Mouse (Mus musculus) MN1 (cell line): ENCODE results near the gene Cdk19.
A peak's percentile ranks its signal among the peaks of the same experiment; 100 is the strongest.
"Not testable (repeated sequence)": the region's sequence is repeated elsewhere in the genome, so short reads cannot be mapped to it uniquely, and the experiment has no call there.

Source experiments
- DNase-seq: peaks from one replicate; pipeline ENCODE4 v3.0.0-alpha.2; 2016; ENCODE audit warnings: low spot score

The Cdk19 gene

DNA sequence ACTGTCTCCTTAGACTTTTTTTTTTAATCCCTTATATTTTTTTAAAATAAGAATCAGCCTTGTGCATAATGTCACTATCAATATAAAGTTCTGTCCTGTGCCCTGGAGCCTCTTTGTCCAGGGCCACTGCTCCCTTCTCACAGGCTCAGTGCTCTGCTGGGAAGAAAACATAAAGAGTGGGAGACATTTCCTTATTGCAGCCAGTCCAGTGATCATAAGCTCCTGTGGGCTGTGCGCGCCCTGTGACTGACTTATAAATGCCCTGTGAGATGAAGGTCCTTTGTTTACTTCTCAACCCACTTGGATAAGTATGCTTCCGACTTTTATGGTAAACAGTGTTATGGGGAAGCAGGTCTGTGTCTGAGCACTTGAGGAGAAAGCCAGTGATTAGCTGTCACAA is 142.2 kb downstream of the Cdk19 start:
- no peak for DNase-seq

DNA sequence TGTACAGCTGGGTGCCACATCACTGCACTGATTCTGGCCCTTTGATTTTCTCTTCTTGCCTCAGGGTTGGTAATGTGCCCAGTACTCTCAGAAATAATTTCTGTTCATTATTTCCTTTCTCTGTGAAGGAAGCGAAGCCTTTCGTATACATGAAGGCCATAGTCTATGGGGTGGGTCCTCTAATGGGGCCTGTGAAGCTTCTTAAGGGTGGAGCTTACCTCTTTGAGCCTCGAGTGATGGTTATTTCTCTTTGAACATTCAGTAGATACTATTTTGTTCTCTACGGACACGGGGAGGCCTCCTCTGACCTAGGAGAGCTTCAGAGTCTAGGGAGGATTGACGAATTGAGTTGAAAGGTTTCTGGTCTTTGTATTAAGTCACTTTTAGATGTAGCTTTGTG is 142.9 kb downstream of the Cdk19 start:
- DNase-seq = no peak

DNA sequence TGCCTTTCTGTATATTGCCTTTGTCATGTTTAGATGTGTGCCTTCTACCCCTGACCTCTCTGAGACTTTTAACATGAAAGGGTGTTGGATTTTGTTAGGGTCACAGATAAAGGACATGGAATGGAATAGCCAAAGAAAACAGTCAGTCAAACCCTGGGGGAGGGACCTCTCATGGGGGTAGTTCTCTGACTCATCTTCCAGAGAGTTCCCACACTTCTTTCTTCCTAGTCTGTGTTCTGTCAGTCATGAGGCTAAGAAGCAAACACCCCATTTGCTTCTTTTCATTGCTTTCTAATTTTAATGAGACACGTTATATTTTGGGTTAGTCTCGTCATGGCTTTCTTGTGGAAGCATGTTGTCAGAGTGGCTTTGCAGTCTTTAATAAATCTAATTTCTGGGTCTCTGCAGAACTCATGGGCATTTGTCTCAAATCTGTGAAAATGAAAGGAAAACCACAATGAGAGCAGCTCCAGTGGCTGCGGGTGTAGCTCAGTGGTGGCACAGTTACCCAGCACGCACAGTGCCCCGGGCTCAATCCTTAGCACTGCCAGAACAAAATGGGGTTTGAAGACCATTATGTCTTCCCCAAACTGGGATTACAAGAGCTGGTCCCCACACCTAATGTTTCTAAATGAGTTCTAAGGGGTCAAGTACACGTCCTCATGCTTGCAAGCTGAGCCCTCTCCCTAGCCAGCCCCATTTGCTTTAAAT is 149.9 kb downstream of the Cdk19 start:
- DNase-seq = no peak

DNA sequence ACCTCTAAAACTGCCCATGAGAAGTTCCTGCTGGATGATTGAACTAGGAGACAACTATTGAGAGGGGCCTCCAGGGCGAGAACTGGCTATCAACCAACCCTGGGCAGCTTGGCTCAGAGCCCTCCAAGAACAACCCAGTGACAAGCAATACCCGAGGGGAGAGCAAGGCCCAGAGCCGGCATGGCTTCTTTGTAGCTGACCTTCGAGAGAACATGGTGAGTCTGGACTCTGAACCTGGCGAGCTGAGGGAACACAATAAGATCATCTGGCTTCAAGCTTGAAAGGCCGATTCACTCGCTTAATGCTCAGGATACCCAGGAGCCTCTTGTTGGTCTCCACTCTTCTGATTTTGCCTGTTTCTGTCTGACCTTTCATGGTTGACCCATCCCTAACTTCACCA is 151.8 kb downstream of the Cdk19 start:
- no peak for DNase-seq

DNA sequence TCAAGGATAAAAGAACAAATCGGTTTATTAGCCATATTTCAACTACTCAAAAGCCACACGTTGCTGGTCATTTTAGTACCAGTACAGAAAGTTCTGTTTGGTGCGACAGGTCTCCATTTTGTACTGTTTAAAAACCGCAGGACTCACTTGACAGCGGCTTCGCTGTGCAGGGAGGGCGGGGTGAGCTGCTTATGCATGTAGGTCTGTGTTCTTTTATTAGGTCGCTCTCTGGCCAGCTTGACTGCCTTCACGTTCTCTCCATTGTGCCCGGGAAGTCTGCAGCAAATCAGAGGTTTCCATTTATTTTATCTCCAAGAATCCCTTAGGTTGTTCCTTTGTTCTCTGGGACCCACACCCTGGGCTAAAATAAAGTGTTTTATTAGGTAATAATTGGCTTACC is 152.4 kb downstream of the Cdk19 start:
- DNase-seq = no peak

DNA sequence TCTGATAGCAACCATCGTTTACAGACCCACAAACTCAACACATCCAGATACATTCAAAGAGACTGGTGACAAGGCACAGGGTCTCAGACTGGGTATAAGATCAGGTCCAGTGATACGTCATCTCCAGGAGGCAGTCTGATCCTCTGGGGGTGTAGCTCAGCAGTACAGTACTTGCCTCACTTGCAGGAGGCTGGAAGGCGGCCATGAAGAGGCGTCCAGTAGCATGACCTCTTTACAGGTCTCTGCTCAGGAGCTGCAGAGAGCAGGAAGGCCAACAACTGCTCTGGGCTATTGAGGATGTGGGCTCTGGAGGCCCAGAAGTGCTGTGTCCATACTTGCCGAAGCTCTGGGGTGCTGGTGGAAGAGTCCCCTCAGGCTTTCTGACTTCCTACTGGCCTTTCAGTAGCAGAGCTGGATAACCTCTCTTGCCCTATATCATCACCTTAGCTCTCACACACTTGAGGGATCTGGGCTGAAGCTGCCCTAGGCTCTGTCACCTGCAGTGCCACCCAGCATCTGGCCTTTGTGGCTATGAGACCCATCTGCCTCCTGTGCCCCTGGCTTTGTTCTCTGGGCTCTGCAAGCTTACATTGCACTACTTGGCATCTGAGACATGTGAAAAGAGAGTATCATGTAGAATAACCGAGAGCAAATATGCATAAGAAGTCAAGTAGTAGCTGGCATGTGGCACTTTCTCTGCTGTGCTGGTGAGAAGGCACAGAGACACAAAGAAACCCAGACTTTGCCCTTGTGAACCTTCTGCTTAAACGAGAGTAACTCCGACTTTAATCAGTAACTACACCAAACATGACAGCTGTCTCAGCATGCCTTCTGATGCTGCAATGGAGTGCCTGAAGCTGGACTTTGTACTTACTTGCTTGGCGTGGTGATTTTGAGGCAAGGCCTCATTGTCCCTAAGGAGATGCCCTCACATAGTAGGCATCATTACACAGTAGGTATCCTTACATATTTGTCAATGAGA is 155.1 kb downstream of the Cdk19 start:
- DNase-seq = no peak

DNA sequence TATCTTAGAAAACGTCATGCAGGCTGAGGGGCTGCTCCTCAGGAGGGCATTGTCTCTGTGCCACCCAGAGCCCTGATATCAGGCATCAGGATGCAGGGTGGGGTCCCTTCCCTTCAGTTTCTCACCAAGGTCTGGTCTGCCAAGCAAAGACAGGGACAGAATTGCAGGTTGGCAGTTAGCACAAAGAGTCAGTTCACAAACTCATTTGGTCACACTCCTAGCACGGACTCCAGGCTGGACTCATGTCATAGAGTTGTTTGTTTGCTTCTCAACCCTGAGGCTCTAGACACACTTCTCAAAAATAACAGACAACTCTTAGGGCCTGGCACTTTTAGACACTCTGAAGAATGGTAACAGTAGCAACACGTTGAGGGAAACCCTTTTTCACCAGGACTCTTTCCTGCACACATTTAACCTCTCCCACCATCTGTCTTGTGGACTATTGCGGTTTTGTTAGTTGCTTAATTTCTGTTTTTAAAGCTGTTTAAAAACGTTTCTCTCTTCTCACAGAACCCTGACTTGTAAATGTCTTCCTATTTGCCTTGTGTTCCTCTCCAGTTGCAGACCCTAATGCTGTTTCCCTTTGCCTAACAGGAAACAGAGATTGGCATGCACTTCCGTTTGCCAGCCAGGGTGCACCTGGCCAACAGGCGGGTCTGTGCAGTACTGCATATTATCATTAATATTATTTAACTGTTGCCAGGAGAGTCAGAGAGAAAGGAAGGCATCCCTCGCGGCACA is 158.1 kb downstream of the Cdk19 start:
- DNase-seq = no peak

DNA sequence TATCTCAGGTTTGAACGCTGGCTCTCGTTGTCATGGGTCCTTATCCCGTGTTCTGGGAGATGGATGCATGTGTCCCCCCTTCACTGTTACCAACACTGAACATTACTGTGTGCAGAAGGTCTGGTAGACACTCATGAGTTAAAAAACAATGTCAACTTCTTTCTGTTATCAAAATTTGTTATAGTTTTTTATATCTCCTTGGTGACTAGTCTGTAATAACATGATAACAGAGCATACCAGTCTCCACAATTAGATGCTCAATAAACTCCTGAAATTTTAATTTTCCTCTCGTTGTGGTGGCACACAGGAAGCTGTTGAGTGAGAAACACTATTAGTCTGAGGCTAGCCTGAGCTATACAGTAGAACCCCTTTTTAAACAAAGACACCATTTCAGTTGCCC is 159.1 kb downstream of the Cdk19 start:
- DNase-seq = no peak

DNA sequence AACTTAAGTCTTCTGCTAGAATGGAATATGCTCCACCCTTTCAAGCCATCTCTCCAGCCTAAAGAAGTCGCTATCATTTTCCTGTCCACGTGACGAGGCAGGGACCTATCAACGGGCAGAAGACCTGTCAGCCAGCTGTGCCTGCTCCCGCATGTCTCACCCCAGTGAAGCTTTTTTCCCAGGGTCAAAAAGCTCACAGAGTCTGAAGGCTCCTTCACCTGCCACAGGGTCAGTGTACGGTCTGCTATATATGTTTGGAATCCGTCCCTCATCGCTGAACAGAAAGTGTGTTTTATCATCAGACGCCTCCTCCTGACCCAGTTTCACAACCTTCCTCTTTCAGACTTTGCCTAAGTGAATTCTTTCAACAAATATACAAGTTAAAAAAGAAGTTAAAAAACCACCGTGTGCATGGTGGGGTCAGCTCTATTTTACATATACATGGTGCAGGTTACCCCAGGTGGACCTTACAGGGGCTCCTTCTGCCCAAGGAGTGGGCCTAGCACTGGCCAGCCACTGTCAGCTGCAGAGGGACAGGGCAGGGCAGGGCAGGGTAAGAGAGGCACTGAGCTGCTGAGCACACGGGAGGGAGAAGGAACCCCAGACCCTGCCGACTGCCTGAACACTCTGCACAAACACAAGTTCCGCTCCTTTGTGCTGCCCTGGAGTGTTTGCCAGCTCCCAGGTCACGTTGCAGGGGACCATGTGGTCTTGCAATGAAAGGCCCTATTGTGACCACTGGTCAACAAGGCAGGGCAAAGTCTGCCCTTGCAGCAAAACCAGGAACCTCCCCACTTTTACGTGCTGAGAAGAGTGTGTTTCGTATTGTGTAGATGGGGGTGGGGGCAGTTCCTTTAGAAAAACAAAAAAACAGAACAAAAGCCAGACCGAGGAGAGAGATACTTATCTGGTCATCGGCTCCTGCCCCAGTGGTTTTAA is 160.2 kb downstream of the Cdk19 start:
- peak; percentile 40 for DNase-seq

DNA sequence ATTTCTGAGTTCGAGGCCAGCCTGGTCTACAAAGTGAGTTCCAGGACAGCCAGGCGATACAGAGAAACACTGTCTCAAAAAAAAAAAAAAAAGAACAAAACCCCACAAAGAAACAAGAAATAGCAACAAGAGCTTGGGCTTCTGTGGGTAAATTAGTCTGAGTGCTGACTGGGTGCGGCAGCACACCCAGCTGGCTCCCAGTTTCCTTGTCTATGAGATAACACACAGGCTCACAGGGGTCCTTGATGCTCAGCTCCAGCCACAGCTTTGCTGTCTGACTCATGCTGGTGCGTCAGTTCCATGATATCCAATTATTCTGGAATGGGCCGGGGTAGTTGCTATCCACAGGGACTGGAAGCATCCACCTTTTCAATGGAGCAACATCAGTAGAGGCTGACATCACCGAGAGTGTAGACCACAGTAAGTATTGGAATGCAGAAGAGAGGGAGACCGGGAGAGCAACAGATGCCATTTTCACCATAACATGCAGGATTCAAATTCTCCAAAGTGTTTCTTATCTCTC is 161.4 kb downstream of the Cdk19 start:
- no peak for DNase-seq

DNA sequence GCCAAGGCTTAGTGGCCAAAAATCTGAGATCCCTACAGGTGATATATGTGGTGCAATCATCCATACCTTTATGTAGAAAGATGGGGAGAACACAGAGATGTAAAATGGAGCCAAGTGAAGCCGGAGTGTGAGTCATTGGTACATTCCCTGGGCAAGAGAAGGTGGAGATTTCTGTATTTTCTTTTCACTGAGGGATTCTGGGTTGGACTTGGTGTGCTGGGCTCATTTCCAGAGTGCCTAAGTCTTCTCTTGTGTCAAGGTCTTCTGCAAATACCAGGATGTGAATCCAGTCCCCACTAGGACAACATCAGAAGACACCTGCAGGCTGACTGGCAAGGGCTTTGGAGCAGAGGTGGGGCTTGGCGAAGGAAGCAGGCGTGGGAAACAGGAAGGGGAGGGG is 163.4 kb downstream of the Cdk19 start:
- DNase-seq = no peak

DNA sequence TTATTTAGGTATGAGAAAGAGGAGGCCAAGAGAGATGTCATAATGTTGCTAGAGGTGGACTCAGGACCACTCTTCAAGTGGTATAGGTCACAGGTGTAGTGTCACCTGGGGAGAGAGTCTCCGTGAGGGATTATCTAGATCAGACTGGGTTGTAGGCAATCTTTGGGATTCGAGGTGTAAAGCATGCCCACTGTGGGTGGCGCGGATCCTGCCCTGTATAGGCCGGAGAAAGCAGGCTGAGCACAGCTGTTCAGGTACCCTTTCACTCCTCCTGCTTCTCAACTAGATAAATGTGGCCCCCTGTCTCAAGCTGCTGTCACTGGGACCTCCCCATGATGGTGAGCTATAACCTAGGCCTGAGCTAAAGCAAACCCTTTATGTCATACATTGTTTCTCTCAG is 171.0 kb downstream of the Cdk19 start:
- no peak for DNase-seq

DNA sequence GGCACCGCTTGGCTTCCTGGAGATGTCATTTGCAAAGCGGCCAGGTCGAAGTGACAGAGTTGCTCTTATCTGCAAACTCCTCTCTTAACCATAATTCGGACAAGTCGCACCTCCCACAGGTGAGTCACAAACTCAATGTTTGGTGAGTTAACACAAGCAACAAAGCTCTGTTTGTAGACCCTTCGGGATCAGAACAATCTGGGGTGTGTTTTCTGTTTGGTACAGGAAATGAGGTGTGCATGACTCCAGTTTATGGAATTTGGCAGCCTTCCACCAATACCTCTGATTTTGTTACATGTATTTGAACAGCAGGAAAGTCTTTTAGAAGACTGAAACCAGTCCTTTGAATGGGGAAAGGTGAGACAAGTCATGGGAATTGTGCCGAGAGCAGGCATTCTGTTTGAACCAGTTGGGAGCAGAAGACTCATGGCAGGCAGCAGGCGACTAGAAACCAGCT is 171.9 kb downstream of the Cdk19 start:
- DNase-seq = no peak

DNA sequence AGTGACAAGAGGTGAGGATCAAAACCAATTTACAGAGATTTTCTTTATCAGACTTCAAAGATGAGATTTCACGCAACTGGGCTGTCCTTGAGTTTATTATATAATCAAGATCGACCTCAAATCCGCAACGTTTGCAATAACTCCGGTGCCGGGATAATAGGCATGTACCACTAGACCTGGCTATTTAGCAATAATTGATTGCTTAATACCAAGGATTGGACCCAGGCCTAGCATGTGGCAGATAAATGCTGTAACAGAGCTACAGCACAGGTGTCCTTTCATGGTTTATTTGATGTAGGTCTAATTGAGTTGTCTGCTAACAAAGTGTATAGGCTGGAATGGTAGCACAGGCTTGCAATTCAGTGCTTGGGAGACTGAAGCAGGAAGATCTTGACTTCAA is 172.8 kb downstream of the Cdk19 start:
- DNase-seq = no peak

DNA sequence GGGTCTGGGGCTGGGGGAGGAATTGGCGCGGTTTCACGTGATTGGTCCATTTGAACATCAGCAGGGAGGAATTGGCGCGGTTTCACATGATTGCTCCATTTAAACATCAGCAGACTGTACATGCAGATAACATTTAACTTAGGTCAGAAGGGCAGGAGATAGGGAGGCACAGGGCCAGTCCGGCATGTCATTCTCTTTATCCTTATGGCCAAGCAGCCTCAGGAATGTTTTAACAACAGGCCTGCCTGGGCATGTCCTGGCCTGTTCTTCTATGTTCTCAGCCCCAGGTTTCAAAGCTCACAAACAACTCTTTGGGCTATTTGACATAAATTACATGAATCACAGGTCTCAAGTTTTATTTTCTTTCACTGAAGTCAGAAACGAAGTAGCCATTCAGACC is 173.6 kb downstream of the Cdk19 start:
- DNase-seq = not testable (repeated sequence)

DNA sequence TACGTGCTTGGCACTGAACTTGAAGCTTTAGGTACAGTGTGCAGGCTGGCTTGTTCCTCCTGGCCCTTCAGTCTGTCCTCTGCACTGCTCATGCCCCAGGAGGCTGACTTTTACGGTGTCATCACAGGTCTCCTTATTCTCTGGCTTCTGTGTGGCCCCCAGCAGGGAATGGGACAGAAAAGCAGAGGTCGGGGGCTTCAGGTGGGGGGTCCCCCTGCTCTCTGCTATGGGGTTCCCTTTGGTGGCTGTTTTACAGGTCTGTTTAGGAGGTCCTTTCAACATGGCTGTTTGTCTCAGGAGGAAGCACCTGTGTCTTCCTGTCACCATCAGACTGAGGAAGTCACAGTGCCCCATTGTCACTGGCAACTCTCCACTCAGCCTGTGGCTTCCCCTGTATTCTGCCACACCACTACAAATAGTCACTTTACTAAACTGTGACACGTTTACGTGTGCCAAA is 175.9 kb downstream of the Cdk19 start:
- no peak for DNase-seq

DNA sequence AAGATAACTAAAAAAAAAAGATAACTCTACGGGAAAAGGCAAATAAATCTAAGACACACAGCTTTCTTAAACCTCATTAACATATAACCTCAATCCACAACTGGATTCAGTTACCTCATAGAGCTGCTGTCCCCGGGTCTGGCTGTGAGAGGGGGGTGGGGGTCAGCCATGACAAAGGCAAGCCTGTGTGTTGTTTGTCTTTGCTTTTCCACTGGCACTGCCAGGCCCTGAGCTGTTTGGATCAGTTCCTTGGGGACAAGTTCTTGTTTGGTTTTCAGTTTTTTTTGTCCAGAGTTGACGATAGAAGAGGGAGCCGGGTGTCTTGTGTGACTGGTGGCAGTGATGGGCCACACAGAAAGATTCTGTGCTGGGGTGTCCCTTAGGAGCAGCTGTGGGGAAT is 177.1 kb downstream of the Cdk19 start:
- no peak for DNase-seq

DNA sequence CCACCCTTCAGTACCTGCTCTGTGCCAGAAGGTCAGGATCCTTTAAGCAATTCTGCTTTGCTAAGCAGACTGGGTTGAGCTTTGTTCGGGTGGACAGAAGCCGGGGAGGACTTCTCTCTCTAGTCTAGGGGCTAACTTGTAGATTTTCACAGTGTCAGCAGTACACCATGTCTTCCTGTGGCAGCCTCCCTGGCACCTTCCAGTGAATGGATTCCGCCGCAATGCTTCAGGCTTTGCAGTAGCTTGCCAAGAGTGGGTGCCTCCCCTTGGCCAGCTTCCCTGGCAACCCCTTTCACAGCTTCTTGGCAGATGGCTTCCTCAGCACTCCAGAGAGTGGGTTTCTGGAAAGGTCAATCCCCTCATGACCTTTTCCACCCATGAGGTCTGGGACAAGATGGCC is 180.2 kb downstream of the Cdk19 start:
- DNase-seq = no peak

DNA sequence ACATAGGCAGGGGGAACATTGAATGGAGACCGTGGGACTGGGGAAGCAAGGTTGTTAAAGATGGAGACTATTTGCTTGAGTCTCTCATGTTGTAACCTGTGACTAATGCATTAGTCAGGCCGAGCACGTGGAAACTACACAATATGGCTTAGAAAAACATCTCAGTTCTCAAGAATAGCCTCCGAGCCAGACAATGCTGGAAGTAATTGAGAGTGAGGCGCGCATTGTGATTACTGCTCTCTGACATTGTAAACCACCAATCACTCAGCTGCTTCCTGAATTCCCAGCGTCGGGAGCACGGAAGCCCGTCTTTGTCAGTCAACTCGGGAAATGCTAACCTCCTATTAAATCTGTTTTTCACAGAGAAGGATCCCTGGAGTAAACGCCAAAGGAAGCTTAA is 182.2 kb downstream of the Cdk19 start:
- DNase-seq = peak; percentile 24

DNA sequence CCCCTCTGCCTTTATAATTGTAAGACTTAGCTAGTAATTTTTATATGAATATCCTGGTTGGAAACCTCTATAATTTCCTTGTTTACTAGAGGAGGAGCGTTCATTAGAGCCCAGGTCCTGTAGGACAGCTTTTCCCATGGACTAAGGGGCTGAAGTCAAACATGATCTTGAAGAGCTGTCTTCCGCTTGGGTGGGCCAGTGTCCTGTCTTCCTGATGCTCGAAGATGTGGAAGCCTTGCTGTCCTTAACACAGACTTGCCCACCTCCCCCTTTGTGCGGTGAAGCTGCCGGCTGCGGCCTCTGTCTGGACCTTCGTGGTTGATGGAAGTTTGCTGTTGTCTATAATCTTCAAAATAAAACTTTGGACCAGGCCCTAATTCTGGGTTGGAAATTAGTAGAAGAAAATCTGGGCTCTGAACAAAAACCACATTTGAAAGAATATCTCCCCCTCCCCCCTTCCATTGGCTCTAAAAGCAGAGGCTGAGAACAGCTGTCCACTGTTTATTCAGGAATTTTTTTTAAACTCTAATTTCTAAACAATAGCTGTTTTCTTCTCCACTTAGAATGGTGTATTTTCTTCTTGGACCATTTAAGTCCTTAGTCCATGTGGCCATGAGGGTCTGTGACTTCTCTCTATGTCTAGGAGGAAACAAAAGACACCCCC is 184.1 kb downstream of the Cdk19 start:
- no peak for DNase-seq
